Mouse (Mus musculus): Measurements from ENCODE around the gene Vmn1r1. TPM values are rescaled to one million over a fixed set of nuclear protein-coding genes. Genes with fewer than 3 reads are reported as not detected.
"Not testable (repeated sequence)": the region's sequence is repeated elsewhere in the genome, so short reads cannot be mapped to it uniquely, and the experiment has no call there.

Vmn1r1 gene
- polyA plus RNA-seq (2014; fragmentation: Nextera tagmentation; extraction: Ambion mirVana) = not detected in 2 replicates

DNA sequence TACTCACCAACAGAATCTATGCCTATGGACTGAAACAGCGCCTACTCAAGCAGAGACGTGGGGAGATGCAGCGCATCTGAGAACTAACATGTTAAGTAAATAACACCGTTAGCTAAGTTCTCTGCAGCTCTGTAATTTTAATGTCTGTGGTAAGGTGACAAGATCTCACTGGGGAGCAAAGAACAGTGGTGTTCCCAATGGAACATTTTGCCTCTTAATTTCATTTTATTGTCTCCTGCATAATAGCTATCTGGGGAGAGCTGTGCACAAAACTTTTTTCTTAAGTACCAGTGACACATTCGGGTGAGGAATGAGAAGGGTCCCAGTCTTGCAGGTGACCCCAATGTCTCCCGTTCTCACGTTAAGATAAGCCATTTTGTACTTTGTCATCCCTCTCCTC, at the start of gene Vmn1r1:
Gene Vmn1r1 (minus strand): TSS at position 101 of the 400 bp plus-strand sequence.
- ATAC-seq (ENCODE audit: low FRiP score) (no peak), DNase-seq (ENCODE audit: low spot score) (no peak)
- Histone ChIP-seq H3K27me3 (ENCODE audit: control insufficient read depth, insufficient read depth, low read length) (no peaks in the 10 kb centered on the region), H3K4me2 (replicated peaks) (no peak within 1 kb of the TSS), H3K27ac (no peak within 1 kb of the TSS), H3K4me3 (replicated peaks; ENCODE audit: low read length) (no peak within 1 kb of the TSS), H3K4me1 (replicated peaks; ENCODE audit: control insufficient read depth, insufficient read depth, low read length) (no peaks in the 10 kb centered on the region), H3K9me3 (ENCODE audit: control insufficient read depth, low read length) (no peaks in the 10 kb centered on the region), H3K9ac (no peak within 1 kb of the TSS), H3K36me3 (replicated peaks; ENCODE audit: control insufficient read depth, insufficient read depth) (no peaks in the 10 kb centered on the region)
- 91% methylated on average over 7 of the region's 7 CpGs for WGBS

DNA sequence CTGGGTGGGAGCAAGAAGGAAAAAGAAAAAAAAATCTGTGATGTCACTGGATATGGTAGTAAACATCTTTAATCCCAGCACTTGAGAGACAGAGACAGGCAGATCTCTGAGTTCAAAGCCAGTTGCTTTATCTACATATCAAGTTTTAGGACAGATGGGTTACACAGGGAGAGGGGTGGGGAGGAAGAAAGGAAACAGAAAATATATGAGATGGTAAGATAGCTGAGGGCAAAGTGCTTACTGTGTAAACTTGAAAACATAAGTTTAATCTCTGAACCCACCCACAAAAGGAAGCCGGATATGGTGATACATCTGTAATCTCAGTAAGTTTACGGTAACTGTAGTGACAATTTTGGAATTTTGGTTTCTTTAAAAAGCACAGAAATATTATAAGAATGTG, 46.0 kb upstream of the Vmn1r1 start:
- WGBS = 94% methylated on average over 2 of the region's 2 CpGs
- DNase-seq (ENCODE audit: low spot score) (no peak), ATAC-seq (ENCODE audit: low FRiP score) (no peak)
- Histone ChIP-seq H3K4me3 (replicated peaks; ENCODE audit: low read length) (no peak overlapping the region), H3K9ac (no peak overlapping the region), H3K27ac (no peak overlapping the region), H3K4me1 (replicated peaks; ENCODE audit: control insufficient read depth, insufficient read depth, low read length) (no peaks in the 10 kb centered on the region), H3K4me2 (replicated peaks) (no peak overlapping the region), H3K27me3 (ENCODE audit: control insufficient read depth, insufficient read depth, low read length) (no peaks in the 10 kb centered on the region), H3K36me3 (replicated peaks; ENCODE audit: control insufficient read depth, insufficient read depth) (no peaks in the 10 kb centered on the region), H3K9me3 (ENCODE audit: control insufficient read depth, low read length) (no peaks in the 10 kb centered on the region)

DNA sequence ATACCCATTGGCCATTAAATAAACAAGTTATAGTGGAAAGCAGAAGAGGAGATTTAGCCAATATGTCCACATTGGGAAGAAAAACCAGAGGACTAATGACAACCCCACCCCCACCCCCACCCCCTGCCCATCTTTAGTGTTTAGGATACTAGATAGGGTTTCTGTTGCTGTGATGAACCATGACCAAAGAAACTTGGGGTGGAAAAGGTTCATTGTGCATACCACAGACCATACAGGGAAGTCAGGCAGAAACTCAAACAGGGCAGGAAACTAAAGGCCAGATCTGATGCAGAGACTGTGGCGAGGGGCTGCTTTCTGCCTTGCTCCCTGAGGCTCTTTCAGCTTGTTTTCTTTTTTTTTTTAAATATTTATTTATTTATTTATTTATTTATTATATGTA, 28.3 kb upstream of the Vmn1r1 start:
- ATAC-seq (ENCODE audit: low FRiP score) = no peak
- no peak overlapping the region for H3K9ac ChIP-seq
- DNase-seq (ENCODE audit: low spot score) = no peak
- H3K27me3 ChIP-seq (ENCODE audit: control insufficient read depth, insufficient read depth, low read length) = no peaks in the 10 kb centered on the region
- no peaks in the 10 kb centered on the region for H3K36me3 ChIP-seq (replicated peaks; ENCODE audit: control insufficient read depth, insufficient read depth)
- H3K4me2 ChIP-seq (replicated peaks) = no peak overlapping the region
- no peak overlapping the region for H3K4me3 ChIP-seq (replicated peaks; ENCODE audit: low read length)
- no peaks in the 10 kb centered on the region for H3K9me3 ChIP-seq (ENCODE audit: control insufficient read depth, low read length)
- H3K27ac ChIP-seq = no peak overlapping the region
- no peaks in the 10 kb centered on the region for H3K4me1 ChIP-seq (replicated peaks; ENCODE audit: control insufficient read depth, insufficient read depth, low read length)
- WGBS = 76% methylated on average over 1 of the region's 1 CpGs

DNA sequence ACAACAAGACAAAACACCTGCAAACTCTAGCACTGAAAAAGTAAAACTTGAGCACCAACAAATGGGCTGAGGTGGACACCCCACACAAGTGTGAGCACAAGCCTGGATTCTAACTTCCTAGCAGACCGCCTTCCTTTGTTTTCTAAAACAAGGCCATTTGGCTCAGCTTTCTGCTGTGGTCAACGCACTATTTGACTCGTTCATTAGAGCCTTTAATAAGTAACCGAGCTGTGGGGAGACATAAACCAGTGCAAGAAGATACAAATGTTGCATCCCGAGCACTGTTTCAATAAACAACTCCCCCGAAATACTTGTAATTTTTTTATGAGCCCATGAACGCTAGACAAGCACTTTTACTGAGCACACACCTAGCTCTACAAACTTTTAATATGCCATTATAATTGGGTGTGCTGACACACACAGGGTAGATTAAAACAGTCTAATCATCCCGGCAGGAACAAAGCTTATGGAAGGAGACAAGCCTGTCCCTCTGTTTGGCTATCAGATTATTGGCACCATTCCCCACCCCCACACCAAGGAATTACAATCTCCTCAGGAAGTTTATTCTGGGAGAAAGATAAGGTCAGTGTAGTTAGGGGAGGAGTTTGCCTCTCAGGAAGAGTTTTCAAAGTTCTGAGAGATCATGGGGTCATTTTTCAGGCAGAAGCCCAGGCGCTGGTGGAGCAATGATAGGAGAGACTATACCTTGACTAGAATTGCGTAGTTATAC, 27.7 kb upstream of the Vmn1r1 start:
- 78% methylated on average over 10 of the region's 10 CpGs for WGBS

DNA sequence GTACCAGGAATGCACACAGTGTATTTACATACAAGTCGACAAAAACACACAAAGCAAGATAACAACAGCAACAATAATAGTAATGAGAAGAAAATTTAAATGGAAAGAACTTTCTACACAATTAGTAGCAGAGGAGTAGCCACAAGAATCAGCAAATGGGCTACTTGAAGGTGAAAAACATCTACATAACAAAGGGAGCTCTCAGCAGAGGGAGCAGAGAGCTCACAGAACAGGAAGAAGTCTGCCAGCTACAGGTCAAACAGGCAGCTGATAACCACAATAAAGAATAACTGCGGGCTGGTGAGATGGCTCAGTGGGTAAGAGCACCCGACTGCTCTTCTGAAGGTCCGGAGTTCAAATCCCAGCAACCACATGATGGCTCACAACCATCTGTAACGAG, 26.9 kb upstream of the Vmn1r1 start:
- no peak overlapping the region for H3K9ac ChIP-seq
- H3K36me3 ChIP-seq (replicated peaks; ENCODE audit: control insufficient read depth, insufficient read depth) = no peaks in the 10 kb centered on the region
- ATAC-seq (ENCODE audit: low FRiP score) (no peak), DNase-seq (ENCODE audit: low spot score) (no peak)
- no peaks in the 10 kb centered on the region for H3K27me3 ChIP-seq (ENCODE audit: control insufficient read depth, insufficient read depth, low read length)
- 71% methylated on average over 4 of the region's 5 CpGs for WGBS
- H3K4me1 ChIP-seq (replicated peaks; ENCODE audit: control insufficient read depth, insufficient read depth, low read length) = no peaks in the 10 kb centered on the region
- H3K4me3 ChIP-seq (replicated peaks; ENCODE audit: low read length) = no peak overlapping the region
- H3K27ac ChIP-seq = no peak overlapping the region
- no peaks in the 10 kb centered on the region for H3K9me3 ChIP-seq (ENCODE audit: control insufficient read depth, low read length)
- H3K4me2 ChIP-seq (replicated peaks) = no peak overlapping the region

More for the DNA sequence above, 27.7 kb upstream of the Vmn1r1 start:
- no peak for ATAC-seq (ENCODE audit: low FRiP score)
- Histone ChIP-seq H3K9me3 (ENCODE audit: control insufficient read depth, low read length) (no peaks in the 10 kb centered on the region), H3K27ac (no peak overlapping the region), H3K4me3 (replicated peaks; ENCODE audit: low read length) (no peak overlapping the region), H3K36me3 (replicated peaks; ENCODE audit: control insufficient read depth, insufficient read depth) (no peaks in the 10 kb centered on the region), H3K9ac (no peak overlapping the region), H3K27me3 (ENCODE audit: control insufficient read depth, insufficient read depth, low read length) (no peaks in the 10 kb centered on the region), H3K4me2 (replicated peaks) (no peak overlapping the region), H3K4me1 (replicated peaks; ENCODE audit: control insufficient read depth, insufficient read depth, low read length) (no peaks in the 10 kb centered on the region)
- no peak for DNase-seq (ENCODE audit: low spot score)

DNA sequence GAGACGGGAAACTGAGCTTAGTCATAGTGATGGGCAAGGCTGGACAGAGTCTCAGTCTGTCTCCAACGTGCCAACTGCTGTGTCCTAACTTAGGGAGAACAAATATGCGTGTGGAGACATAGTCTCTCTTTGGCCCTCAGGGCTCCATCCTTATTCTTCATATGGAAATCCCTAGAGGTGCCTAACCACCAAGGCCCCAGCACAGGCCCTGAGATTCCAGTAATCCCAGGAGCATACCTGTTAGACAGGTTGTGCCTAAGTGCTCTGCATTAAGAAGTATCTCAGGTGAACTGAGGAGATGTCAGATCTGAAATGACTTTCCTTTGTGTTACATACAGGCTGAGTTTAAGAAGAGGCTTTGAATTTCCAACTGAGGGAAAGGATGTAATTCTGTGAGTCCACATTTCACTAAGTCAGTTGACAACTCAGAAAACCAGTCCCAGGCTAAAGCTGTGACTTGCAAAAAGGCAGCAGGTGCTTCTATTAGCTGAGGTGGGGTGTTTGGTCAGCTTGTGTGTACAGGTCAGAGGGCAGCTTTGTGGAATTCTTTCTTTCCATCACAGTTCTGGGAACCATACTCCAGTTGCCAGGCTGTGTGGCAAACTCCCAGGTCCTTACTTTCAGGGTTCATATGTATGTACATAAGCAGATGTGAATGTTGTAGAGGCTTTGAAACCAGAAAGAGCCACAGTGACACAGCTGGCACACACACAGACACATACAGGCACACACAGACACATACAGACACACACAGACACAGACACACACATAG, 25.6 kb upstream of the Vmn1r1 start:
- ATAC-seq (ENCODE audit: low FRiP score) (no peak), DNase-seq (ENCODE audit: low spot score) (no peak)
- H3K9ac ChIP-seq = no peak overlapping the region
- no peaks in the 10 kb centered on the region for H3K4me1 ChIP-seq (replicated peaks; ENCODE audit: control insufficient read depth, insufficient read depth, low read length)
- H3K27ac ChIP-seq = no peak overlapping the region
- no peak overlapping the region for H3K4me2 ChIP-seq (replicated peaks)
- H3K4me3 ChIP-seq (replicated peaks; ENCODE audit: low read length) = no peak overlapping the region
- H3K9me3 ChIP-seq (ENCODE audit: control insufficient read depth, low read length) = no peaks in the 10 kb centered on the region
- WGBS = 66% methylated on average over 3 of the region's 3 CpGs
- H3K27me3 ChIP-seq (ENCODE audit: control insufficient read depth, insufficient read depth, low read length) = no peaks in the 10 kb centered on the region
- H3K36me3 ChIP-seq (replicated peaks; ENCODE audit: control insufficient read depth, insufficient read depth) = no peaks in the 10 kb centered on the region

DNA sequence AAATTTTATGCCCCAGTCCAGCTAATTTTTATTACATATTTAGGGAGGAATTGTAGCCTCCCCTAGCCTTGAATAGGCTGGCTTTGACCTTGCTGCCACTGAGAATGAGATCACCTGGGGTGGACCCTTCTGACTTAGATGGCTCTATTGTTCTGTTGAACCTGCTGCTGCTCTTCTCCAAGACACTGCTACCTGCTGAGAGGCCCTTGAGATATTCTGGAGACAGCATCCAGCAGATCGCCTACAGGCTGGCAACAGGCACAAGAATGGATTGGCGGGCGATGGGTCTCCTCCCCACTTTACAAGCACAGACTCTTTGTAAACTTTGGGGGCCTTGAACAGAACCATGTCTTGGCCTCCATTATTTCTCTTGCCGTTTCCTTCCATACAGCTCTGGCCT, 18.2 kb upstream of the Vmn1r1 start:
- H3K4me3 ChIP-seq (replicated peaks; ENCODE audit: low read length); ATAC-seq (ENCODE audit: low FRiP score); H3K36me3 ChIP-seq (replicated peaks; ENCODE audit: control insufficient read depth, insufficient read depth); H3K4me1 ChIP-seq (replicated peaks; ENCODE audit: control insufficient read depth, insufficient read depth, low read length); H3K9me3 ChIP-seq (ENCODE audit: control insufficient read depth, low read length); H3K4me2 ChIP-seq (replicated peaks); H3K27ac ChIP-seq; H3K9ac ChIP-seq; H3K27me3 ChIP-seq (ENCODE audit: control insufficient read depth, insufficient read depth, low read length): not testable (repeated sequence)
- DNase-seq (ENCODE audit: low spot score) = peak; percentile 2
- WGBS = 64% methylated on average over 4 of the region's 4 CpGs

DNA sequence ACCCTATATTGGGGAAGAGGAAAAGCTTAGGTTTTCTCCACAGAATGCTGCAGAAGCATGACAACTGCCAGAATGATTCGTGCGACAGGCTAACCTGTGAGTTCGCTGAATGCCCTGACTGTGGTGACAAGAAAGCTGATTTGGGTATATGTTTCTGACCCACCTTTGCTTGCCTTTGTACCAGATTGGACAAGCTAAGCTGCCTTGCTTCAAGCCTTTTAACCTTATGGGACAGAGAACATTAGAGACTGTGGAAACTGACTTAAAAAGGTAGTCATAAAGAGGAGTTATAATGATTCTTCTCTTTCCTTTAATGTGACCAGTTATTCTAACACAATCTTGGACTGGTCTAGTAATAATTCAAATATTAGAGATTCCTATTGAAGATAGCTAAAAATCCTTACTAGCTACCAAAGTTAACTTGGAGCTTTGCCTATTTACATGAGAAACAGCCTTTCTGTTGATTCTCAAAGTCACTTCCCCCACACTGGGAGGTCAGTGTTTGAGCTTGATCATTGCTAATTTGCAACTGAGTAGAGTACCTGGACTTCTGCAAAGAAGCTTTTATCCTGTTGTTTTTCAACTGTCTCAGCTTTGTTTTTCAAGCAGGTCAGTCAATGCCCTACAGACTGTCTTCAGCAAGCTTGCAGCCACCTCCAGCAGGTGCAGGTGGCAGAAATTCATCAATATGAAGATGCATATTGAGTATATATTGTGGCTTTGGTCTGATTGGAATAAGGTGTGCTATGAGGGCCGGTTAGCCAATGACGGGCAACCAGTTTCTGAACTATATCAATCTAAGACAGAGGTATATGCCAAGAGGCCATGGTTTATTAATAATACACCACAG, 17.4 kb upstream of the Vmn1r1 start:
- ATAC-seq (ENCODE audit: low FRiP score) (no peak), DNase-seq (ENCODE audit: low spot score) (peak; percentile 17)
- Histone ChIP-seq H3K9me3 (ENCODE audit: control insufficient read depth, low read length) (no peaks in the 10 kb centered on the region), H3K27me3 (ENCODE audit: control insufficient read depth, insufficient read depth, low read length) (no peaks in the 10 kb centered on the region), H3K27ac (no peak overlapping the region), H3K4me3 (replicated peaks; ENCODE audit: low read length) (no peak overlapping the region), H3K9ac (no peak overlapping the region), H3K4me2 (replicated peaks) (no peak overlapping the region), H3K36me3 (replicated peaks; ENCODE audit: control insufficient read depth, insufficient read depth) (no peaks in the 10 kb centered on the region), H3K4me1 (replicated peaks; ENCODE audit: control insufficient read depth, insufficient read depth, low read length) (no peaks in the 10 kb centered on the region)
- WGBS = 68% methylated on average over 5 of the region's 5 CpGs

DNA sequence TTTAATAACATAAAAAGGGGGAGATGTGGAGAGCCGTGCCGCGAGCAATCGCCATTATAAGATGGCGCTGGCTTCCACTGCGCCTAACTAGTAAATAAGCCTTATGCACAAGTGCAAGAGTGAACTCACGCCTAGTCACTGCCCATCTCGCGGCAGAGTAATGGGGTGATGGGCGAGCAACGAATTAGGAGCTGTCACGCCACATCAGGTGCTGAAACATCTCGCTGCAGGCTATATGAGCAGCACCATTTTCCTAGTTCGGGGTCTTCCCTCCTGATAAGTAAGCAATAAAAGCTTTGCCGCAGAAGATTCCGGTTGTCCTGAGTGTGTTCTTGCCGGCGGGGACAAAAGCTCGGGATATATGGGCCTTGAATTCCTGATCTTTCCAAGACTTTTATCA, 12.7 kb upstream of the Vmn1r1 start:
- not testable (repeated sequence) for H3K27me3 ChIP-seq (ENCODE audit: control insufficient read depth, insufficient read depth, low read length); H3K9ac ChIP-seq; H3K4me3 ChIP-seq (replicated peaks; ENCODE audit: low read length); H3K4me2 ChIP-seq (replicated peaks); H3K27ac ChIP-seq; DNase-seq (ENCODE audit: low spot score); H3K4me1 ChIP-seq (replicated peaks; ENCODE audit: control insufficient read depth, insufficient read depth, low read length); H3K9me3 ChIP-seq (ENCODE audit: control insufficient read depth, low read length); ATAC-seq (ENCODE audit: low FRiP score); H3K36me3 ChIP-seq (replicated peaks; ENCODE audit: control insufficient read depth, insufficient read depth)
- 94% methylated on average over 19 of the region's 19 CpGs for WGBS
